Mouse (Mus musculus) stomach, postnatal 0 days (tissue): ENCODE data around the gene Snx1. TPM values are rescaled to one million over a fixed set of nuclear protein-coding genes. Genes with fewer than 3 reads are reported as not detected.

Experiments used
- ATAC-seq: fragments of 200-750 bp; cut with Nextera tagmentation; 2 replicates; pipeline ENCODE4 v1.8.0; 2017; ENCODE audit not compliant: low FRiP score, low TSS enrichment
- DNase-seq: peaks from one replicate; pipeline ENCODE4 v3.0.0-alpha.2; 2016; ENCODE audit warnings: low spot score
- H3K27ac ChIP-seq: fragments of 300-500 bp; sonication (generic); replicated peaks from 2 replicates; pipeline ENCODE4 v1.5.1; 2014; ENCODE audit warnings: mild to moderate bottlenecking, control low read depth
- H3K27me3 ChIP-seq: fragments of 300-500 bp; sonication (generic); 2 replicates; pipeline ENCODE4 v1.6.1; 2014; ENCODE audit warnings: low read length; ENCODE audit not compliant: control insufficient read depth, insufficient read depth
- H3K36me3 ChIP-seq: fragments of 300-500 bp; sonication (generic); 2 replicates; pipeline ENCODE4 v1.6.1; 2014; ENCODE audit warnings: low read length, mixed read lengths; ENCODE audit not compliant: control insufficient read depth, insufficient read depth
- H3K4me1 ChIP-seq: fragments of 300-500 bp; sonication (generic); replicated peaks from 2 replicates; pipeline ENCODE4 v1.6.1; 2014; ENCODE audit warnings: antibody characterized with exemption; ENCODE audit not compliant: control insufficient read depth, insufficient read depth
- H3K4me2 ChIP-seq: fragments of 300-500 bp; sonication (generic); replicated peaks from 2 replicates; pipeline ENCODE4 v1.6.1; 2014; ENCODE audit warnings: low read depth, mild to moderate bottlenecking, control low read depth, moderate library complexity
- H3K4me3 ChIP-seq: fragments of 300-500 bp; sonication (generic); 2 replicates; pipeline ENCODE4 v1.5.1; 2014; ENCODE audit warnings: low read depth, low read length, control low read depth
- H3K9ac ChIP-seq: fragments of 300-500 bp; sonication (generic); 2 replicates; pipeline ENCODE4 v1.6.1; 2014; ENCODE audit warnings: mild to moderate bottlenecking, low read length, control low read depth, mixed read lengths
- H3K9me3 ChIP-seq: fragments of 300-500 bp; sonication (generic); 2 replicates; pipeline ENCODE4 v1.6.1; 2016; ENCODE audit warnings: low read length; ENCODE audit not compliant: control insufficient read depth
- CTCF ChIP-seq: IDR thresholded peaks from 2 replicates; pipeline ENCODE4 v1.5.1; 2016; ENCODE audit warnings: antibody characterized with exemption, low read depth, mild to moderate bottlenecking, moderate library complexity
- EP300 ChIP-seq: optimal IDR thresholded peaks from 2 replicates; pipeline ENCODE3; 2016; ENCODE audit warnings: antibody characterized with exemption
- WGBS: fragments of 180-500 bp; shearing (Covaris S2); extraction: QIAGEN DNeasy Blood & Tissue Kit; methylation state at CpG from one replicate; pipeline ENCODE4 v1.1.7; 2014; 5-methylcytosine and 5-hydroxymethylcytosine counted together
- polyA plus RNA-seq: library from polyadenylated mRNA; unstranded; fragments of >200 nt; fragmentation: Nextera tagmentation; extraction: Ambion mirVana; gene quantifications from 2 replicates; pipeline ENCODE4 v1.2.1, GENCODE M21; 2015

The Snx1 gene
- polyA plus RNA-seq, 1 experiment from 2014 or later = 77.5 TPM

- Histone ChIP-seq H3K4me2 (no peak overlapping the region), H3K4me1 (no peaks in the 10 kb centered on the region), H3K9me3 (no peaks in the 10 kb centered on the region), H3K4me3 (no peak overlapping the region), H3K9ac (no peak overlapping the region), H3K27me3 (no peaks in the 10 kb centered on the region), H3K36me3 (no peaks in the 10 kb centered on the region), H3K27ac (no peak overlapping the region)
- no peak for DNase-seq
- no peak for TF ChIP-seq EP300
- no peak for TF ChIP-seq CTCF
- ATAC-seq = no peak
- WGBS = 72% methylated on average over 5 of the region's 5 CpGs
Measured at GRCm38 (mm10) chr9:66167222-66167621, 40.8 kb upstream of the Snx1 start.

GRCm38 (mm10) chr9:66162995-66163394 is 36.6 kb upstream of the Snx1 start:
- DNase-seq (no peak), ATAC-seq (no peak)
- no peak overlapping the region for H3K4me2 ChIP-seq
- TF ChIP-seq CTCF (peak; percentile 47), EP300 (no peak)
- 70% methylated on average over 9 of the region's 9 CpGs for WGBS
- no peak overlapping the region for H3K27ac ChIP-seq
- no peaks in the 10 kb centered on the region for H3K4me1 ChIP-seq
- no peaks in the 10 kb centered on the region for H3K9me3 ChIP-seq
- H3K36me3 ChIP-seq = no peaks in the 10 kb centered on the region
- H3K4me3 ChIP-seq = no peak overlapping the region
- H3K9ac ChIP-seq = no peak overlapping the region
- H3K27me3 ChIP-seq = no peaks in the 10 kb centered on the region

- Histone ChIP-seq H3K27me3 (no peaks in the 10 kb centered on the region), H3K4me2 (no peak overlapping the region), H3K4me1 (no peaks in the 10 kb centered on the region), H3K4me3 (no peak overlapping the region), H3K9ac (no peak overlapping the region), H3K36me3 (no peaks in the 10 kb centered on the region), H3K27ac (no peak overlapping the region), H3K9me3 (no peaks in the 10 kb centered on the region)
- ATAC-seq (no peak), DNase-seq (no peak)
- WGBS = 91% methylated on average over 2 of the region's 2 CpGs
- TF ChIP-seq EP300 (no peak), CTCF (peak; percentile 28; the same call in 1 of the 2 replicates)
Measured at GRCm38 (mm10) chr9:66160155-66160554, 33.8 kb upstream of the Snx1 start.

- TF ChIP-seq CTCF (no peak), EP300 (no peak)
- H3K4me2 ChIP-seq = no peak overlapping the region
Measured at GRCm38 (mm10) chr9:66158885-66159430, 32.6 kb upstream of the Snx1 start.

GRCm38 (mm10) chr9:66157958-66158830 is 31.8 kb upstream of the Snx1 start, which contains the start of gene Dapk2:
Gene Dapk2 (plus strand): TSS chr9:66158223.
- TF ChIP-seq EP300 = no peak
- TF ChIP-seq CTCF = peak; percentile 74
- H3K9me3 ChIP-seq = no peaks in the 10 kb centered on the region
- no peaks in the 10 kb centered on the region for H3K4me1 ChIP-seq
- no peaks in the 10 kb centered on the region for H3K27me3 ChIP-seq
- peak within 1 kb of the TSS; percentile 70 for H3K4me2 ChIP-seq
- ATAC-seq = peak; percentile 89
- no peaks in the 10 kb centered on the region for H3K36me3 ChIP-seq
- DNase-seq = peak; percentile 90
- H3K9ac ChIP-seq = peak within 1 kb of the TSS; percentile 35
- H3K4me3 ChIP-seq = peak within 1 kb of the TSS; percentile 43
- 2% methylated on average over 51 of the region's 58 CpGs for WGBS
- no peak within 1 kb of the TSS for H3K27ac ChIP-seq

More at GRCm38 (mm10) chr9:66158885-66159430, 32.6 kb upstream of the Snx1 start:
- ATAC-seq (no peak), DNase-seq (no peak)
- Histone ChIP-seq H3K36me3 (no peaks in the 10 kb centered on the region), H3K27me3 (no peaks in the 10 kb centered on the region), H3K9me3 (no peaks in the 10 kb centered on the region), H3K27ac (no peak overlapping the region), H3K4me1 (no peaks in the 10 kb centered on the region), H3K9ac (no peak overlapping the region), H3K4me3 (no peak overlapping the region)
- WGBS = 80% methylated on average over 6 of the region's 6 CpGs

- Histone ChIP-seq H3K4me1 (no peaks in the 10 kb centered on the region), H3K9ac (no peak overlapping the region), H3K4me2 (no peak overlapping the region), H3K27me3 (no peaks in the 10 kb centered on the region), H3K27ac (no peak overlapping the region), H3K4me3 (no peak overlapping the region), H3K36me3 (no peaks in the 10 kb centered on the region), H3K9me3 (no peaks in the 10 kb centered on the region)
- 81% methylated on average over 1 of the region's 1 CpGs for WGBS
- ATAC-seq = no peak
- TF ChIP-seq CTCF (peak; percentile 54), EP300 (no peak)
- no peak for DNase-seq
Measured at GRCm38 (mm10) chr9:66155534-66155933, 29.1 kb upstream of the Snx1 start.
